Mouse (Mus musculus) MEL (cell line): Measurements from ENCODE around the gene Lig4.

Experiments
- CTCF ChIP-seq, 3 experiments: IDR thresholded peaks in 2 of 3; conservative IDR thresholded peaks in 1 of 3; 2 replicates each; pipeline ENCODE4 v1.5.1; 2011 to 2012; ENCODE audit warnings: low read length in 3 of 3, low read depth in 2 of 3, mild to moderate bottlenecking in 2 of 3, improper control_type of control experiment in 1 of 3, inconsistent platforms in 1 of 3, mixed read lengths in 1 of 3, moderate library complexity in 1 of 3; ENCODE audit not compliant: control insufficient read depth in 1 of 3, insufficient read depth in 1 of 3, poor library complexity in 1 of 3, severe bottlenecking in 1 of 3
- JUND ChIP-seq: IDR thresholded peaks from 2 replicates; pipeline ENCODE4 v1.6.1; 2011; ENCODE audit warnings: low read depth, mild to moderate bottlenecking, improper control_type of control experiment, low read length
- MAFK ChIP-seq: IDR thresholded peaks from 2 replicates; pipeline ENCODE4 v1.6.1; 2011; ENCODE audit warnings: low read depth, mild to moderate bottlenecking, low read length, improper control_type of control experiment, borderline replicate concordance
- NRF1 ChIP-seq: IDR thresholded peaks from 2 replicates; pipeline ENCODE4 v1.6.1; 2014; ENCODE audit warnings: low read depth, mild to moderate bottlenecking, inconsistent platforms, low read length, improper control_type of control experiment, moderate library complexity; ENCODE audit not compliant: poor library complexity, insufficient read depth, severe bottlenecking
- POLR2A ChIP-seq, 2 experiments: IDR thresholded peaks; 2 replicates each; pipeline ENCODE4 v1.6.1; 2011 to 2012; ENCODE audit warnings: low read length in 2 of 2, mild to moderate bottlenecking in 2 of 2, control low read depth in 1 of 2, improper control_type of control experiment in 1 of 2, low read depth in 1 of 2, moderate library complexity in 1 of 2; ENCODE audit not compliant: control insufficient read depth in 1 of 2, insufficient read depth in 1 of 2, poor library complexity in 1 of 2
- TBP ChIP-seq: IDR thresholded peaks from 2 replicates; pipeline ENCODE4 v1.8.0; 2011; ENCODE audit warnings: low read depth, low read length, improper control_type of control experiment
- USF1 ChIP-seq: IDR thresholded peaks from 2 replicates; pipeline ENCODE4 v1.6.1; 2014; ENCODE audit warnings: low read depth, mild to moderate bottlenecking, inconsistent platforms, low read length, improper control_type of control experiment, moderate library complexity

- TF ChIP-seq TBP, result no peak
- TF ChIP-seq CTCF (IDR thresholded peaks at IDR 0.05 in 2 of 3, conservative IDR thresholded peaks at IDR 0.05 in 1 of 3; ENCODE audit: control insufficient read depth in 1 of 3, insufficient read depth in 1 of 3, low read depth in 2 of 3, low read length in 3 of 3, poor library complexity in 1 of 3, severe bottlenecking in 1 of 3), result no peak
- no peak for TF ChIP-seq NRF1
- no peak for TF ChIP-seq MAFK
- TF ChIP-seq JUND, result no peak
- no peak for TF ChIP-seq USF1
- no peak for TF ChIP-seq POLR2A (IDR thresholded peaks at IDR 0.05; ENCODE audit: control insufficient read depth in 1 of 2, insufficient read depth in 1 of 2, low read depth in 1 of 2, low read length in 2 of 2, poor library complexity in 1 of 2)
These were observed 39.7 kb upstream of the Lig4 start for GRCm38 (mm10) chr8:10017231-10017630.
